Mouse (Mus musculus) liver, embryonic 14.5 days (tissue): ENCODE measurements around the gene Adat3. TPM values are rescaled to one million over a fixed set of nuclear protein-coding genes. Genes with fewer than 3 reads are reported as not detected.

ENCODE experiments used
- ATAC-seq: fragments of 200-750 bp; cut with Nextera tagmentation; 2 replicates; pipeline ENCODE4 v1.8.0; 2017; ENCODE audit warnings: moderate number of reproducible peaks, mild to moderate bottlenecking, moderate library complexity; ENCODE audit not compliant: insufficient read depth
- DNase-seq, 3 experiments: peaks; one replicate each; pipeline ENCODE4 v3.0.0-alpha.2; 2012 to 2013; ENCODE audit warnings: low read depth in 3 of 3, low spot score in 3 of 3
- H3K27ac ChIP-seq: fragments of 300-500 bp; sonication (generic); 2 replicates; pipeline ENCODE4 v1.5.1; 2014; ENCODE audit warnings: moderate library complexity, mild to moderate bottlenecking, control low read depth, inconsistent platforms
- H3K27me3 ChIP-seq: fragments of 300-500 bp; sonication (generic); 2 replicates; pipeline ENCODE4 v1.6.1; 2014; ENCODE audit warnings: mild to moderate bottlenecking, low read length, moderate library complexity; ENCODE audit not compliant: control insufficient read depth, insufficient read depth
- H3K36me3 ChIP-seq: fragments of 300-500 bp; sonication (generic); replicated peaks from 2 replicates; pipeline ENCODE4 v1.6.1; 2014; ENCODE audit warnings: low read depth; ENCODE audit not compliant: control insufficient read depth, insufficient read depth
- H3K4me1 ChIP-seq, 2 experiments: fragments of 200-500 bp in 1 of 2; fragments of 300-500 bp in 1 of 2; sonication (generic) in 1 of 2; replicated peaks; 2 replicates each; pipeline ENCODE4 v1.6.1; 2012 to 2014; ENCODE audit warnings: antibody characterized with exemption in 1 of 2, inconsistent platforms in 1 of 2, low read length in 1 of 2; ENCODE audit not compliant: control insufficient read depth in 2 of 2, insufficient read depth in 2 of 2
- H3K4me2 ChIP-seq: fragments of 300-500 bp; sonication (generic); 2 replicates; pipeline ENCODE4 v1.6.1; 2014; ENCODE audit warnings: low read depth, mild to moderate bottlenecking, control low read depth, moderate library complexity
- H3K4me3 ChIP-seq, 2 experiments: fragments of 200-500 bp in 1 of 2; fragments of 300-500 bp in 1 of 2; sonication (generic) in 1 of 2; 2 replicates each; pipeline ENCODE4 v1.5.1; 2012 to 2014; ENCODE audit warnings: low read depth in 2 of 2, low read length in 2 of 2, mild to moderate bottlenecking in 2 of 2, control low read depth in 1 of 2, inconsistent platforms in 1 of 2, moderate library complexity in 1 of 2; ENCODE audit not compliant: insufficient read depth in 1 of 2
- H3K9ac ChIP-seq: fragments of 300-500 bp; sonication (generic); replicated peaks from 2 replicates; pipeline ENCODE4 v1.6.1; 2014; ENCODE audit warnings: mild to moderate bottlenecking, control low read depth, moderate library complexity
- H3K9me3 ChIP-seq: fragments of 300-500 bp; sonication (generic); 2 replicates; pipeline ENCODE4 v1.6.1; 2016; ENCODE audit warnings: low read length, mixed read lengths; ENCODE audit not compliant: control insufficient read depth
- CTCF ChIP-seq: IDR thresholded peaks from 2 replicates; pipeline ENCODE4 v1.5.1; 2016; ENCODE audit warnings: antibody characterized with exemption, low read depth, control low read depth
- EP300 ChIP-seq: IDR thresholded peaks from 2 replicates; pipeline ENCODE4 v1.6.1; 2016; ENCODE audit warnings: antibody characterized with exemption, low read depth
- WGBS: fragments of 180-500 bp; shearing (Covaris S2); extraction: QIAGEN DNeasy Blood & Tissue Kit; methylation state at CpG from one replicate; pipeline ENCODE4 v1.1.7; 2014; ENCODE audit not compliant: insufficient replicate concordance; 5-methylcytosine and 5-hydroxymethylcytosine counted together
- polyA plus RNA-seq, 2 experiments: library from polyadenylated mRNA; depleted of rRNA in 1 of 2; stranded (reverse) in 1 of 2; unstranded in 1 of 2; fragments of >200 nt; fragmentation: Nextera tagmentation in 1 of 2; extraction: Ambion mirVana in 1 of 2; gene quantifications; 2 replicates each; pipeline versions ENCODE4 v1.2.1 to v1.2.3; 2012 to 2014

Gene Adat3
- polyA plus RNA-seq, 2 experiments = 4.9 to 6.3 TPM

GRCm38 (mm10) chr10:80611024-80611423, 8.3 kb downstream of the Adat3 start:
- H3K27ac ChIP-seq = no peak overlapping the region
- no peaks in the 10 kb centered on the region for H3K27me3 ChIP-seq
- H3K9me3 ChIP-seq = no peaks in the 10 kb centered on the region
- peaks cover 46% of the 10 kb centered on the region for H3K36me3 ChIP-seq
- WGBS = 32% methylated on average over 4 of the region's 4 CpGs
- no peak overlapping the region for H3K4me3 ChIP-seq
- H3K9ac ChIP-seq = no peak overlapping the region
- H3K4me1 ChIP-seq = no peaks in the 10 kb centered on the region
- H3K4me2 ChIP-seq = no peak overlapping the region
- TF ChIP-seq EP300 (no peak), CTCF (peak; percentile 93)
- no peak for ATAC-seq
- DNase-seq = no peak

- Histone ChIP-seq H3K27me3 (no peaks in the 10 kb centered on the region), H3K4me3 (no peak overlapping the region), H3K4me1 (no peaks in the 10 kb centered on the region), H3K9ac (no peak overlapping the region), H3K27ac (no peak overlapping the region), H3K9me3 (no peaks in the 10 kb centered on the region), H3K36me3 (peaks cover 38% of the 10 kb centered on the region), H3K4me2 (no peak overlapping the region)
- TF ChIP-seq EP300 = no peak
- no peak for TF ChIP-seq CTCF
- WGBS = 83% methylated on average over 3 of the region's 3 CpGs
- DNase-seq = no peak
- ATAC-seq = no peak
These were observed 9.2 kb downstream of the Adat3 start for GRCm38 (mm10) chr10:80611905-80612304.

- 69% methylated on average over 3 of the region's 3 CpGs for WGBS
- no peak overlapping the region for H3K4me3 ChIP-seq
- DNase-seq (no peak), ATAC-seq (no peak)
- H3K4me2 ChIP-seq = no peak overlapping the region
- TF ChIP-seq EP300 (no peak), CTCF (0 out of 2 replicates have a peak, but pooled peaks have one; percentile 14)
- no peaks in the 10 kb centered on the region for H3K4me1 ChIP-seq
- H3K27me3 ChIP-seq = no peaks in the 10 kb centered on the region
- H3K9me3 ChIP-seq = no peaks in the 10 kb centered on the region
- H3K9ac ChIP-seq = no peak overlapping the region
- no peak overlapping the region for H3K27ac ChIP-seq
- H3K36me3 ChIP-seq = peaks cover 19% of the 10 kb centered on the region
These were observed 11.1 kb downstream of the Adat3 start for GRCm38 (mm10) chr10:80613821-80614220.

GRCm38 (mm10) chr10:80614351-80614750, 11.7 kb downstream of the Adat3 start:
- Histone ChIP-seq H3K36me3 (peaks cover 13% of the 10 kb centered on the region), H3K4me1 (no peaks in the 10 kb centered on the region; a peak in 1 of 4 replicates), H3K9ac (no peak overlapping the region), H3K27ac (no peak overlapping the region), H3K4me2 (no peak overlapping the region), H3K4me3 (no peak overlapping the region), H3K9me3 (no peaks in the 10 kb centered on the region), H3K27me3 (no peaks in the 10 kb centered on the region)
- whole genome bisulfite sequencing = 76% methylated on average over 6 of the region's 6 CpGs
- ATAC-seq (no peak), DNase-seq (no peak)
- TF ChIP-seq CTCF (no peak), EP300 (no peak)

GRCm38 (mm10) chr10:80618181-80618580, 15.5 kb downstream of the Adat3 start:
- no peak for DNase-seq
- no peak overlapping the region for H3K9ac ChIP-seq

More at GRCm38 (mm10) chr10:80618181-80618580, 15.5 kb downstream of the Adat3 start:
- Histone ChIP-seq H3K9me3 (no peaks in the 10 kb centered on the region), H3K36me3 (peaks cover 2% of the 10 kb centered on the region; the same call in 1 of the 2 replicates), H3K27me3 (no peaks in the 10 kb centered on the region), H3K4me2 (no peak overlapping the region), H3K4me1 (peaks cover 3 to 16% of the 10 kb centered on the region in 2 experiments; a peak in 3 of 4 replicates), H3K4me3 (no peak overlapping the region), H3K27ac (no peak overlapping the region)
- WGBS = 46% methylated on average over 9 of the region's 9 CpGs
- ATAC-seq = no peak
- no peak for TF ChIP-seq EP300
- TF ChIP-seq CTCF = no peak
